Mouse (Mus musculus) 416B (cell line): ENCODE data around the gene Efcc1.

Source experiments
- DNase-seq: peaks from one replicate; pipeline ENCODE4 v3.0.0; 2011; ENCODE audit warnings: low read depth

Gene Efcc1

DNA sequence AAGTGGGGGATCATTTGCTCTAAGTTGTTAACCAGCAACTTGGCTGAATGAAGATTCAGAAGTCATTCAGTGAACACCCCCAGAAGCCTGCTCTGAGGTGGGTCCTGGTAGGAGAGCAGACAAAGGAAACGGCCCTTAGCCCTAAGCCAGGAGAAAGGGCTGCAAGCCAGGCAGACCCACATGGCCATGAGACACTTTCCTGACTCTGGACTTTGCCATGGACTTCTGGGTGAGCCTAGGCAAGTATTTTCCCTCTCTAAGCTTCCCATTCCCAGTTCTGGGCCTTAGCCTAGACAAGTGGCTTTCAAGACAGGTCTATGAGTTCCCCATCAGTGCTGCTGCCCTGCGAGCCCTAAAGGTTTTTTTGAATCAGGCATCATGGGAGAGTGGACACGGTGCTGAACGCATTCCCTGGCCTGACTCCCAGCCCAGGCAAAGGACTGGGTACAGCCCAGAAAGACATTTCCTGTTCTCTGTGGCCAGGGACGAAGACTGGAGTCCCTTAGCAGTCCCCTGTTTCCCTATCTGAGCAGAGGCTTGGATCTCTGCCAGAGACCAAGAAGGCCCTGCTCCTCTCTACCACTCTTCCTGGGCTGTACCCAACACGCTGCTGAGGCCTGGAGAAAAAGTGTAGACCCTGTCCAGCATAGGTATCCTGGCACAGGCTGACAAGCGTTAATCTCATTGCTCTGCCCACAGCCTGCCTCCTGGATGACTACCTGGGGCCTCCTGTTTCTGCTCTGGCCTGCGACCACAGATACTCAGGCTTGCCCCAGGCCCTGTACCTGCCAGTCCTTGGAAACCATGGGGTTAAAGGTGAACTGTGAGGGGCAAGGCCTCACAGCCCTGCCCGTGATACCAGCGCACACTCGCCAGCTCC lies 47.9 kb downstream of the Efcc1 start:
- peak; percentile 88 for DNase-seq

DNA sequence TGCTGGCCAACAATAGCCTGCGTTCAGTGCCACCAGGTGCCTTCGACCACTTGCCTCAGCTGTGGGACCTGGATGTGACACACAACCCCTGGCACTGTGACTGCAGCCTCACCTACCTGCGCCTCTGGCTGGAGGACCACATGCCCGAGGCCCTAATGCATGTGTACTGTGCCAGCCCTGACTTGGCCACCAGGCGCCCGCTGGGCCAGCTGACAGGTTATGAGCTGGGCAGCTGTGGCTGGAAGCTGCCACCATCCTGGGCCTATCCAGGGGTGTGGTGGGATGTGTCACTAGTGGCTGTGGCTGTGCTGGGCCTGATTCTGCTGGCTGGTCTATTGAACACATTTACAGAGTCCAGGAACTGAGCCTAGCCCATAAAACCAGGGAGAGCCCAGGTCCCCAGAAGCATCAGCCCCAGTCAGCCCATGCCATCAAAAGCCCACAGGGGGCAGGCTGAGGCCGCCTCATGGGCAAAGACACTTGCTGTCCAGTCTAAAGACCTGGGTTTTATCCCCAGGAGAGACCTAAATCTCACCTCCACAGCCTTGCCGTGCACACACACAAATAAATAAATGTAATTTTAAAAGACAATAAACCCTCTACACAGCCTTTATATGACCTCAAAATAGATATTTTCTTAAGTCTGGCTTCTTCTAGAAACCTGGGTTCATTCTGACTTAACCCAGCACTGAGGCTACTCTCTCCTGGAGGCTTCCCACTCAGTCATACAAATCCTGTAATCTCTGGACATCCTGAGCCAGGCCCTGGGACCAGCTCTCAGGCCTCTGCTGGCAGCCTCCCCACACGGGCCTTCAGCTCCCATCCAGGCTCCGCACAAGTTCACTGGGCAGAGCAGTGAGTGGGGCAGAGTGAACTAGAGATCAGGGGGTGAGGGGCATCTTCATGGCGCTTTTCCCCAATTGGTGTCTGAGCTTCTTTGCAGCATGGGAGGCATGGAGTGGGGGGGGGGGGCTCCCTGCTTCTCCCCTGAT lies 48.8 kb downstream of the Efcc1 start:
- DNase-seq = peak; percentile 46

GRCm38 (mm10) chr6:87780546-87781301 lies 50.1 kb downstream of the Efcc1 start:
- no peak for DNase-seq

DNA sequence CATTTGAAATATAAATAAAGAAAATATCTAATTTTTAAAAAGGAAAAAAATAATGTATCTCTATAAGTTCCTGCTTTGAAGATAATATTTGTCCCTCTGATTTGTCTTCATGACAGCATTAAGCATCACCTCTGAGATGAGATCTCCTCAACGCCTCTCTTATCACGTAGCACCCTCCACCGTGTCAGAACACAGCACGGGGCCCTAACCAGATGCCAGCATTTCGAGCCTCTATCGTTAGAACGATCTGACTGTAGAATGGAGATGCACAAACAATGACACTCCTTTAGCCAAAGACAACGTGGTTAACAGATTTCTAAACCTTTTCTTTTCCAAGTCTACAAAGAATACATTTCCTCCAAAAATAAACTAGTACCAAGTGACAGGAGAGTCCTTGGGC lies 53.4 kb downstream of the Efcc1 start:
- DNase-seq = no peak

DNA sequence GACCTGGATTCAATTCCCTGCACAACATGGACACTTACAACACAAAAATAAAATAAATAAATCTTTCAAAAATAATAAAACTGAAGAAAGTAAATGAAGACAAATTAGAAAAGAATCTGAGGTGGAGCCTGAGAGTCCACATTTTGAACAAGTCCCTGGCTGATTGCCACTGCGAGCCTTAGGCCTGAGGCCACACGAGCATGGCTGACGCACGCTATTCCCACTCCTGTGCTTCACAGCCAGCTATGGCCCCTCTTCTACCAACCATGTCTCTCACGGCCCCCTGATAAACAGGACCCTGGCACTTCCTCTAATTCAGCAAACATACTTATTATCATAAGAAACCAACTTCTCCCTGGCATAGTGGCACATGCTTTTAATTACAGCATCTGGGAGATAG lies 56.0 kb downstream of the Efcc1 start:
- DNase-seq = no peak

DNA sequence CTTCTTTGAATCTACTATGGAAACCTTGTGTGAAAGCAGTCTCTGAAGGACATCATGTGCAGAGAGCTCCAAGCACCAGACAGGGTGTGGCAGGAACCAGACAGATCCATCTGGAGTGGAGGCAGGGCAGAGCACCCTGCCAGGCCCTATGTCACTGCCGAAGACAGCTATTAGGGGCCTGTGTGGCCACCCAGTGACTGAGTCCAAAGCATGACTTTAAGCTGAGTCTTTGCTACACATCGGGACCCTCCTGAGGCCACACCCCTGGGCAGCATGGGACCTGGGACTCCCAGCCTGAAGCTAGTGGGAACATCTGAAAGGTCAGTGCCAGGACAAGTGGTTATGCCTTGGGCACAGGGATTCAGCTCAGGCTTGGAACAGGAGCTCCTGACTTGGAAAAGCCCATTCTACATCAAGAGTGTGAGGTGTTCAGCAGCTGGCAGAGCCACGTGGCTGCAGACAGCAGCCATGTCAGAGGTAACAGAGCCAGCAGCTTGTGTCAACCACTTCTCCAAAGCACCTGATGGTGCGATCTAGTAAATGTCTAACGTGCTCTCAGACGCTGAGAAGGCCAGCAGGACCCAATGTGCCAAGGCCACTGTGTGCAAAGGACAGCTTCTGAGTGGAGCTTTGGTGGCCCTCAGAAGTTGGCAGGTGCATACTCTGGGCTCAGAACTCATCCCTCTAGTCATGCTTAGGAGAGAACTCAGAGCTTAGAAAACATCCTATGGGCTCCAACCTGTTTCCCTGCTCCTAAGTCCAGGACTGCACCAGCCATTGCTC lies 56.6 kb downstream of the Efcc1 start:
- DNase-seq = no peak

GRCm38 (mm10) chr6:87788266-87788895 lies 57.7 kb downstream of the Efcc1 start:
- DNase-seq = no peak

DNA sequence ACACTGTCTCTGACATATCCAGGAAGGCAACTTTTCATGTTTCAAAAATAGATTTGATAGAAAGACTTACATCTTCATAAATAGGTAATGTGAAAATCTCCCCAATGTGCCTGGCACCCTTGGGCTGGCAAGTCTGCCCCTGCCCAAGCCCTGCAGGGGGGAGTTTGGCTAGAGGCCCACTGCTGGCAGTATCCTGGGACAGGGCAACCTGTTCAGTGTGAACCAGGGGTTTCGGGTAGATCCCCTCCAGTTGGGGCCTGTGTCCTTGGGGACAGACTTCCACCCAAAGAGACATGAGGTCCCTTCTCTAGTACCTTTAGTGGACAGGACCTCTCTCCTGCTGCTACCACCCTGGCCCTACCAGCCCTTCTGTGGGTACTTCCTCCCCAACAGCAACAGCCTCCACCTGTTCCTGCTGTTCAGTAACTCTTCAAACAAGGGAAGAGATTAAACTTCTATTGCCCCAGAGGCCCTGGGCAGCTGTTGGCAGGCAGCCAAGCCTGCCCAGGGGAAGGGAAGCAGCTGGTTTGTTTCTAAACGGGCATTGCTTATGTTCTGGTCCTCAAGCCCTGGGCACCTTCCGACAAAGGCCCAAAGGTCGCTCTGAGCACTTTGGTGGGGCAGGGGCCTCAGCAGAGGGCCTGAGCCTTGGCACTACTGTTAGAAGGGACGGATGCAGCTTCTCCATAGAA lies 58.4 kb downstream of the Efcc1 start:
- DNase-seq = peak; percentile 94

- DNase-seq = no peak
Measured at GRCm38 (mm10) chr6:87789791-87790190, 59.1 kb downstream of the Efcc1 start.

GRCm38 (mm10) chr6:87790779-87791480 lies 60.3 kb downstream of the Efcc1 start:
- peak; percentile 81 for DNase-seq

- DNase-seq = no peak
Measured at GRCm38 (mm10) chr6:87791826-87792225, 61.2 kb downstream of the Efcc1 start.

- no peak for DNase-seq
Measured at GRCm38 (mm10) chr6:87793821-87794510, 63.3 kb downstream of the Efcc1 start.

DNA sequence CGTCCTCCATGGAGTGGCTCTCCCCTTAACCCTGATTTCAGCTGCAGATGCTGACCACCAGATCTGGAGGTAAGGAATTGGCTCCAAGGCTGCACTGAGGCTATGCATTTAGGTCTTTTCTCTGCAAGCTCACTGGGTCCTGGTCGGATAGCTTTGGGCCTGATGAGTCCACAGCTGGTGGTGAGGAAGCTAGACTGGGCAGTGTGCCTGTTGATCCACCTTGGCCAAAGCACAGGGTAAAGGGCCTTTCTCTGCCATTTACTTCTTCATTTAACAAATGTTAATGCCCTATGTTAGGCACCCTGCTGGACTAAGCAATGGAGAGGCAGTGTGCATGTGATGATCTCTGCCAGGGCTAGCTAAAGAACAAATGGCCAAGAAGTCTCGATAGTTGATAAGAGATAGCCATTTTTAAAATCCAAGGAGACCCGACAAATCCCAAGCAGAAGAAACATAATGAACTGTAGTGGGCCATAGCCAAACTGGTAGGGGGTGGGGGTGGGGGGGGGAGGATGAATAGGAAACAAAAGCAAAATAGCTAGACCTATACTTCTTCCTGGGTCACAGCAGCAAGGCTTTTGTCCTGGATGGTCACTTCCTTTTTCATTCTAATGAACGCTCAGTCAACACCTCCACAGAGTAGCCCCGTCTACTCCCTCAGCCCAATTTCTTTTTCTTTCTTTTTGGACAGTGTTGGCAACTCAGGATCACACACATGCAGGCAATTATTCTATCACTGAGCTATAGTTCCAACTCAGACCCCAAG lies 64.9 kb downstream of the Efcc1 start:
- no peak for DNase-seq

DNA sequence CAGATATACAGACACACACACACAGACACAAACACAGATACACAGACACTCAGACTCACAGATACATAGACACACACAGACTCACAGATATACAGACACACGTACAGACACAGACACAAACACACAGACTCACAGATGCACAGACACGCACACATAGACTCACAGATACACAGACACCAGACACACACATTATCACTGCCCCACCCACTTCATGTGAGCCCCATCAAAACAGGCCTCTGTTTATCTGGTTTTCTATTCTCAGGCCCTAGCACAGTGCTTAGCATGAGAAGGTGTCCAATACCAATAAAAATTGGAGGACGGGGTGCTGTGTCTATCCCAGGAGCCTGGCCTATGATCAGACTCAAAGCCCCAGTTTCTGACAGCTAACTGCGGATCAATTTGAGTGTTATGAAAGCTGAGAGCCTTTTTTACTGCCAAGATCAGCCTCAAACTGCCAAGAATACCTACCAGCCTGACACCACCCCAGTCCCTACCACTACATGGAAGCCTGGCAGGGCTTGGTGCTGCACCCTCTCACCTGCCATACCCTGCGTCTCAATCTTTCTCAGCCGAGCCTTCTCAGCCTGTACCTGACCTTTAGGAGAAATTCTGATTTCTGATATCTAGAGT lies 65.7 kb downstream of the Efcc1 start:
- no peak for DNase-seq

- no peak for DNase-seq
Measured at GRCm38 (mm10) chr6:87797321-87797720, 66.7 kb downstream of the Efcc1 start.

GRCm38 (mm10) chr6:87799576-87799975 lies 68.9 kb downstream of the Efcc1 start:
- no peak for DNase-seq

GRCm38 (mm10) chr6:87802462-87802861 lies 71.8 kb downstream of the Efcc1 start:
- DNase-seq = no peak

- DNase-seq = no peak
Measured at GRCm38 (mm10) chr6:87804036-87804435, 73.4 kb downstream of the Efcc1 start.
